Mouse (Mus musculus): ENCODE results near the gene Gpr176.
A peak's percentile ranks its signal among the peaks of the same experiment; 100 is the strongest.

Gene Gpr176

DNA sequence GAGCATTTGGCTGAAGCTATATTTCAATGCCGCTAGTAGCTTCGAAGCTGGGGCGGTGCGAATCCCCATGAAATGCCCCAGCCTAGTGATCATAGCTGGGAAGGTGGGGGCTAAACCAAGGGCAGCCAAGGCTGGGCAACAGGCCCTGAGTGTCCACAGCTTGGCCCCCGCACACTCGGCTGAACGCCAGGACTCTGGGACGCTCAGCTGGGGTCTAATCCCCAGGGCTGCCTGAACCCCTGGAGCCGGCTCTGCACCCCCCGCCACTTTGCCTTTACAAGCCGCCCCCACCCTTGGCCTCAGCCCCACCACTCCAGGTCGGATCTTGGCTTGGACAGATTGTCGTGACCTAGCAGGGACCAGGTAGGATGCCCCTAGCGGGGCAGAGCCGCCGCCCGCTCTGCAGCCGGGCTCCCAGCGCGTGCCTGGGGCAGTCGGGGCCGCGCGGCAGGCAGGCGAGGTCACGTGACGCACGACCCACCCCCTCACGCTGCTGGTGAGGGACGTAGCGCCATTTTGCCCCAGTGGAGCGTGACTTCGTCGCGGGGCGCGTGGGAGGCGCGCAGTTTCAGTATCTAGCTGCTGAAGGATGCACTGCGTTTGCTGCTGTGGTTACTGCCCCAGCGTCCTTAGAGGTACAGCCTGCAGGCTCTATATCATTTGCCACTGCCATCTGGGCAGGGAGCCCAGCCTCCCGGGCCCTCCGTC lies 507 bp upstream of the Gpr176 start:
- peak; percentile 87 for DNase-seq (ENCODE audit: low spot score)

DNA sequence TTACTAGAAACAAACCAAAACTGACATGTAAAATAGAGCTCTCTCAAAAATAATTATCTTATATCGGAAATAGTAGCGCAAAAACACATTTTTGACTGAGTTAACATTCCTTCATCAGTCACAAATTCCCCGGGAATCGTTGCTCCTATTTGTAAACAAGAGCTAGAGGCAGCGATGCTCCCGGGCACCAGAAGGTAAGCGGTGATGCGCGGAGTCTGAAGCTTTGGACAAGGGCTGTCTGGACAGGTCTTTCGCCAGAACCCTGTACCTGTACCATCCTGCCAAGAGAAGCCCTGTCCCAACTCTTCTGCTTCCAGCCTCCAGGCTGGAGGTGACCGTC lies 688 bp downstream of the Gpr176 start:
- no peak for DNase-seq (ENCODE audit: low spot score)

- DNase-seq (ENCODE audit: low spot score): no peak
Observed at GRCm38 (mm10) chr2:118371841-118372240, 1.4 kb downstream of the Gpr176 start.

GRCm38 (mm10) chr2:118355138-118355719 lies 18.0 kb downstream of the Gpr176 start:
- DNase-seq (ENCODE audit: low spot score): no peak

GRCm38 (mm10) chr2:118353916-118354403 lies 19.3 kb downstream of the Gpr176 start:
- no peak for DNase-seq (ENCODE audit: low spot score)

GRCm38 (mm10) chr2:118353498-118353897 lies 19.7 kb downstream of the Gpr176 start:
- DNase-seq (ENCODE audit: low spot score): no peak

- DNase-seq (ENCODE audit: low spot score): no peak
Observed at GRCm38 (mm10) chr2:118345535-118345934, 27.7 kb downstream of the Gpr176 start.

DNA sequence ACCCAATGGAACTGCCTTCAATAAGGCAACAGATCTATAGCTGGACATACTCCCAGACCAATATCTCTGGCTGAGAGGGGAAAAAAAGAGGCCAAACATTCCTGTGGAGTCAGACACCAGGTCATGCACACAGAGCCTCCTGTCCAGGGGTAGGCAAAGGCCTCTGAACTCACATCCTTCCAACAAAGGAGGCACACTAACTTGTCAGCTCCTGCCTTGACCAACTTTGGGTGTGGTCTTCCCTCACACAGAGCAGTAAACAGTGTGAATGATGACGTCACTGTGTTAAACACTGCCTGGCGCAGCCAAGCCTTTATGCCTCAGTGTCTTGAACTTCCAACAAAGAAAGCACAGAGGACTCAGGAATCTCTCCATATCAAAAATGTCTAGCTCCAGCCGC lies 29.3 kb downstream of the Gpr176 start:
- DNase-seq (ENCODE audit: low spot score): no peak

DNA sequence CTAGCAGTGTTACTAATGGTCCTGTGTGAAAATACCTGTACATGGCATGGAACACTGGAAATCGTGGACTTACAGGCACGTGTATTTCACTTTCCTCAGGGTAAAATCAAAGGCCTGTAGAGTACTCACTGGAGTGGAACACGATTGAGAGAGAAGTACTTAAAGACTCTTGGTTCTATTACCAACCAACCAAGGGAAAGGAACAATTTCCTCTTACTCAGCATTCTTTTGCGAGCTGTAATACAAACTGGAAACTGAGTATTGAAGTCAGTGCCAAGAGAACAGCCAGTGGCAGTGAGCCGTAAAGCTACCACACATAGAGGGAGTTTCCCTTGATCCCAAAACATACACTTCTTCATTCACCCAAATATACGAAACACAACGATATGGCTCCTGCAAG lies 31.9 kb downstream of the Gpr176 start:
- no peak for DNase-seq (ENCODE audit: low spot score)

GRCm38 (mm10) chr2:118336084-118336483 lies 37.1 kb downstream of the Gpr176 start:
- no peak for DNase-seq (ENCODE audit: low spot score)

- no peak for DNase-seq (ENCODE audit: low spot score)
Observed at GRCm38 (mm10) chr2:118322663-118323062, 50.6 kb downstream of the Gpr176 start.

DNA sequence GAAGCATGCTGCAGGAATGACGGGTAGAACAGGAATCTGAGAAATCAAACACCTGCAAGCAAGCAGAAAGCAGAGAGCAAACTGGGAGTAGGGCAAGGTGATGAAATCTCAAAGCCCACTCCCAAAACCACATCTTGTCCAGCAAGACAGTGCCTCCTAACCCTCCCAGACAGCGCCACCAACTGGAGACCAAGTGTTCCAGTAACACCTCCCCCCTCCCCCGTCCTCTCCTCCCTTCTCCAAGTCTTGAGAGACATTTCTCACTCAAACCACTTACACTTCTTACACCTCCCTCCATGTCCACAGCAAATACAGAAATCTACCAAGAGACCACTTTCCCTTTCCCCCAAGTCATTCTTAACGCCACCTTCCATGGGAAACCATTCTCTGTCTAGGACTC lies 51.4 kb downstream of the Gpr176 start:
- DNase-seq (ENCODE audit: low spot score): peak; percentile 44

DNA sequence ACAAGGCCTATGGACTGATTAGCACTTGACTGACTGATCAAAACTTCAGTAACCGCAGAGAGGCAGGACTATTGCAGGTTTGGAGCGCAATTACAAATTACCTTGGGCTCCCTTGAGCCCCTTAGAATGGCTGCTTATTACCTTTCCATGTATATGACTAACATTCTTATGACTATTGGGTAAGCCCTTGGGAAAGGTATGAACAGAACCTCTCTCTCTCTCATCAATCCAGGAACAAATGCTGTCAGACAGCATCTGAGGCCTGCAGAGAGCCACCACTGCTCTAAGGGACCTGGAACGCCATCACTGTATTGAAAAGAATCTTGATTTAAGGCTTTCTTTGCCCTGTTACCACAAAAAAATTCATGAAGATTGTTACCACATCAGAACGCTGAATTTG lies 52.1 kb downstream of the Gpr176 start:
- DNase-seq (ENCODE audit: low spot score): no peak

GRCm38 (mm10) chr2:118320519-118320918 lies 52.7 kb downstream of the Gpr176 start:
- DNase-seq (ENCODE audit: low spot score): no peak

DNA sequence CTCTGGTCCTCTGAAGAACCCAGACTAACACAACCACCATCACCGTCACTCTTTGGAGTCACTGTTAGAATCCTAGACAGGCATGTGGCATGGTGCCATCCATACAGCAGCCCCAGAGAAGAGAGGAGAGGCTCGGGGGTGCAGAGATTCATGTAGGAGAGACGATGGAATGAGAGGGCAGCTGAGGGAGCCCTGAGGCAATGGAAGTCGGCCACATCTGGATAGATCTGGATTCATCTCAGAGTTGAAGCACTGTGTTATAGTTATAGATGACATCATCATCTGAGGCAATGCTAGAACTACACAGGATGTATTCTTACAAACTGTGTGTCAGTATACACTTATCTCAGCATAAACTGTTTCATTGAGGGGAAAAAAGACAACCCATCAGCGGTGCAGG lies 54.0 kb downstream of the Gpr176 start:
- DNase-seq (ENCODE audit: low spot score): no peak

- DNase-seq (ENCODE audit: low spot score): peak; percentile 7
Observed at GRCm38 (mm10) chr2:118316939-118317338, 56.3 kb downstream of the Gpr176 start.

DNA sequence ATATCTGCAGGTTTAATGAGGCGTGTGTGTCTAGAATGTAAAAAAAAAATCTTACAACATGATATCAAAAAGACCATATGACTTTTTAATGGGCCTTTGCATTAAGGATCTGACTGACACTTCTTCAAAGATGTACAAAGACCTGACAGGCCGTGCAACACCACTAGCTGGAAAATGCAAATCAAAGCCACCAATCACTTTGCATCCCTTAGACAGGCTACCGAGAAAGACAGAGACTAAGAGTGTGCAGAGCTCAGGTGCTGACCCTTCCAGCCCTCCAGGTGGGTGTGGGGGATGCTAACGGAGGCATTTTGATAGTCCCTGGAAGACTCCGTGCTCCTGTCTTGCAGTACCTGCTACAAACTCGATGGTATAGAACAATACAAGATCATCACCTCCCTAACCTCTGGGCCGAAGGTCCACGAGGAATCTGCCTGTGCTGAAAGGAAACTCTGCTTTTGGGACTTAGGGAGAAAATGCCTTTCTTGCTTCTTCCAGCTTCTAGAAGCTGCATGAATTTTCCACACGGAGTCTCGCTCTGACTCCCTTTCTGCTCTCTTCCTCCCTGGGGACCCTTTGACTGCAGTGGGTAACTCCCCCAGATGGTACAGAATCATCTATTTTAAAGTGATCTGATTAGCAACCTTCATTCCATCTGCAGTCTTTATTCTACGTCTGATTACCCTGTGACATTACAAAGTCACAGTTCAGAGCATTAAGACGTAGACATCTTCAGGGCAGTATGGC lies 57.4 kb downstream of the Gpr176 start:
- no peak for DNase-seq (ENCODE audit: low spot score)

DNA sequence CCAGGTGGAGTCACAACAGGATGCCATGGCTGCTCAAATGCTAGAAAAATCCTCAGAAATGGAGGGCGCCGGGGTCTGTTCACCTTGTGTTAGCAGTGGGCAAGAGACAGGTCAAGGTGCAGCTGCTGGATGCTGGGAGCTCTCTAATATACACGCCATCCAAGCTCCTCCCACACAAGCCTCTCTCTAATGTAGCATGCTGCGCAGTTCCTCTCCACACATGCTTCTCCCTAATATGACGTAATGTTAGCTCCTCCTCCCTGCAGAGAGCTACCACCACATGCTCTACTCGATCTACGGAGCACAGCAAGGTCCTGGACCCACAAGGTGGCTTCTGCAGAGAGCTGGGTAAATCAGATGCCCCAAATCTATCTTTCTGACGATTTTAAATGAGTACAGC lies 65.7 kb downstream of the Gpr176 start:
- DNase-seq (ENCODE audit: low spot score): peak; percentile 33

GRCm38 (mm10) chr2:118306966-118307365 lies 66.3 kb downstream of the Gpr176 start:
- DNase-seq (ENCODE audit: low spot score): peak; percentile 37

- peak; percentile 16 for DNase-seq (ENCODE audit: low spot score)
Observed at GRCm38 (mm10) chr2:118306522-118306895, 66.7 kb downstream of the Gpr176 start.

- DNase-seq (ENCODE audit: low spot score): peak; percentile 33
Observed at GRCm38 (mm10) chr2:118305827-118306521, 67.2 kb downstream of the Gpr176 start.

- peak; percentile 20 for DNase-seq (ENCODE audit: low spot score)
Observed at GRCm38 (mm10) chr2:118303456-118303855, 69.8 kb downstream of the Gpr176 start.

DNA sequence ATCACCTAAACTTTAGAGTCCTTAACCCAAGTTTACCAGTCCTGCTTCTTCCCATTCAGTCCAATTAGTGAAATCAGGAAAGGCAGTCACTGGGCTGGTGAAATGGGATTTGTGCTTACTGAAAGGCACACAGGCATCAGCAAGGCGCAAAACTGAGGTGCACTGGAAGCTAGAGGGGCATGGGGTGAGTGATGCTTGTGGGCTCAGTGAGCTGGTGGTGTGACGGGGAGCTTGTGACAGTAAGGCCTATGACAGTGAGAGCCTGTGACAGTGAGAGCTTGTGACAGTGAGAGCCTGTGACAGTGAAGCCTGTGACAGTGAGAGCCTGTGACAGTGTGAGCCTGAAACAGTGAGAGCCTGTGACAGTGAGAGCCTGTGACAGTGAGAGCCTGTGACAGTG lies 71.6 kb downstream of the Gpr176 start:
- no peak for DNase-seq (ENCODE audit: low spot score)
